Mouse (Mus musculus): ENCODE results near the gene Il17a. TPM values are rescaled to one million over a fixed set of nuclear protein-coding genes. Genes with fewer than 3 reads are reported as not detected.
"Not testable (repeated sequence)": the region's sequence is repeated elsewhere in the genome, so short reads cannot be mapped to it uniquely, and the experiment has no call there.

The Il17a gene
- polyA plus RNA-seq, 1 experiment from 2014 or later: not detected

DNA sequence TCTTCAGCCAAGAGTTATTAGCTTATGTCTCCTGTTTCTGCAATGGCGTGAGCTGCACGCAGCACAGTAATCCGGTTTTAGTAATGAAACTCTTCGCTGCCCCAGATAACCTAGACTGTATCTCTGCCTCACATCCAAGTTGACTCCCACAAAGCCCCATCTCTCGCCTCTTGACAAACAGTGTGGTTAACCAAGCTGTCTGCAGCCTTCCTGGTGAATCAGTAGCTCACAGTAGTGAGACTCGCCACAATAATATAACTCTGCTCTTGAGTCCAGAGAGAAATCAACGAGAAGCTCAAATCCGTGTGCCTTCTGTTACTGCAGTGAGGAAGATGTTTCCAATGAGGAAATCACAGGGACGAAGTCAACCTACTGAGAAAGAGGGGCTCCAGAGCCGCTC lies 23.7 kb downstream of the Il17a start:
- WGBS: 90% methylated on average over 10 of the region's 10 CpGs
- Histone ChIP-seq H3K4me1 (no peaks in the 10 kb centered on the region), H3K36me3 (replicated peaks) (no peaks in the 10 kb centered on the region), H3K27ac (no peak overlapping the region), H3K27me3 (ENCODE audit: poor library complexity, severe bottlenecking) (no peaks in the 10 kb centered on the region), H3K9me3 (no peaks in the 10 kb centered on the region), H3K4me3 (no peak overlapping the region)
- no peak for DNase-seq (ENCODE audit: extremely low spot score, low spot score)

DNA sequence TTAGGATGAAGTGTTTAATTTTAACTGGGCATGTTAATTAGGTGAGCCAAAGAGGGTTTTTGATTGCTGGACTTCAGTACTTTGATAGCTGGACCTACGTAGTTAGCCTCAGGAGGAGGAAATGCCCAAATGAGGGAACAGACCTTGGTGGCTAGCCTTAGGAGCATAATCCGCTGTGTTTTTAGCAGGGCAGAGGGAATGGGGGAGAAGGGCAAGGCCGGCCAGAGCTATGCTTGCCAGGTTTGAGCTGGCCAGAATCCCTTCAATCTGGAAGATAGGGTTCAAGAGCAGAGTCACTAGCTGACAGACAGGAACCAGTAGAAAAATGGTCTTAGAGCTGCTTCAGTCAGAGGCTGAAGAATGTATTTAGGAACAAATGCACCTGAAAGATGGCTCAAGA lies 26.9 kb downstream of the Il17a start:
- 88% methylated on average over 3 of the region's 3 CpGs for WGBS
- Histone ChIP-seq H3K36me3 (replicated peaks) (no peaks in the 10 kb centered on the region), H3K4me1 (peaks cover 10% of the 10 kb centered on the region), H3K9me3 (no peaks in the 10 kb centered on the region), H3K4me3 (no peak overlapping the region), H3K27ac (no peak overlapping the region), H3K27me3 (ENCODE audit: poor library complexity, severe bottlenecking) (no peaks in the 10 kb centered on the region)
- no peak for DNase-seq (ENCODE audit: extremely low spot score, low spot score)

DNA sequence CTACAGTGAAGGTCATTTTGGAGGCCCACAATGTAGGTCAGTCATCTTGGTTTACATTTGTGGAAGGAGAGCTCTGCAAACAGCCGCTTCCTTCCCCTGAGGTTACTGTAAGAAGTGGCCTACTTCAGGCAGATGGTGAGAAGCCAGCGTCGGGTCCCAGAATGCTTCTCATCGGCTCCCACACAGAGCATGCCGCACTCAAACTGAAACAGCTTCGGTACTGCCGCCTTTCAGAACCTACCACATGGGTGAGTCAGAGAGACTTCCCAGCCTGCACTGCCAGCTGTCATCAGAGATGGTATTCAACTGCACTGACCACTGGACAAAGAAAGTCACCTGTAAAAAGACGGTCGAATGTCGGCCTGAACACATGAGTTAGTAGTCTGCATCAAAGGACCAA lies 29.1 kb downstream of the Il17a start:
- WGBS: 88% methylated on average over 10 of the region's 10 CpGs
- Histone ChIP-seq H3K4me1 (peaks cover 10% of the 10 kb centered on the region), H3K27ac (no peak overlapping the region), H3K9me3 (no peaks in the 10 kb centered on the region), H3K36me3 (replicated peaks) (no peaks in the 10 kb centered on the region), H3K27me3 (ENCODE audit: poor library complexity, severe bottlenecking) (no peaks in the 10 kb centered on the region), H3K4me3 (no peak overlapping the region)
- DNase-seq (ENCODE audit: extremely low spot score, low spot score): no peak

DNA sequence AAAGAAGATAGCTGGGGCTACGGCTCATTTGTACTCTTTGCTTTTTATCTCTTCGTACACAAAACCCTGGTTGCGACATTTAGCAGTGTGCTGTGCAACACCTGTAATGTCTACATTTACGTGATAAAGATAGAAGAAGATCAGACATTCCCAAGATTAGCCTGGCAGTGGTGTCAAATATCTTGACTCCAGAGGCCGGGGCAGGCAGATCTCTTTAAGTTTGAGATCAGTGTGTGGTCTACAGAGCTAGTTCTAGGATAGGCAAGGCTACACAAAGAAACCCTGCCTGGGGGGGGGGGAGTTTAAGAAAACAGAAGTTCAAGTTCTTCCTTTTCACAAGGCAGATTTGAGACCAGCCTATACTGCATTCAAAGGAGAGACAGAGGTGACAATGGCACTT lies 29.6 kb downstream of the Il17a start:
- Histone ChIP-seq H3K4me3 (no peak overlapping the region), H3K9me3 (no peaks in the 10 kb centered on the region), H3K27me3 (ENCODE audit: poor library complexity, severe bottlenecking) (no peaks in the 10 kb centered on the region), H3K4me1 (peaks cover 10% of the 10 kb centered on the region), H3K27ac (no peak overlapping the region), H3K36me3 (replicated peaks) (no peaks in the 10 kb centered on the region)
- no peak for DNase-seq (ENCODE audit: extremely low spot score, low spot score)
- WGBS: 88% methylated on average over 5 of the region's 5 CpGs

DNA sequence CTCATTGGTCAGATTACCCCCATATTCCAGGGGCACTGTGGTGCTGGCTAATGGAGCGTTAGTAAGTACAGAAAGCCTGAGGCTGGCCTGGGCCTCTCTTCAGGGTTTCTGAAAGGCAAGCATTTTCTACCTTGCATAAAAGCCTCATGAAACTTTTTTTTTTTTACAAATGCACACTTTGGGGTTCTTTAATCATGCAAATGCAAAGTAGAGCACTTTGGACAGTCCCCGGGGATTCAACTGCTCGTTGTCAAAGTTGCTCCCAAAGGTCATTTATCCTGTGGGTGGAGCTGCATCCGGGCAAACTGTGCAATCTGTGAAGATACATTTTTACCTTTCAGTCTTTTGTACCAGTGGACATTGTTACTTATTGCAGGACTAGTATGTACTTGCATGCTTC lies 30.7 kb downstream of the Il17a start:
- no peak overlapping the region for H3K4me3 ChIP-seq
- peaks cover 10% of the 10 kb centered on the region for H3K4me1 ChIP-seq
- no peak for DNase-seq (ENCODE audit: extremely low spot score, low spot score)
- 75% methylated on average over 4 of the region's 4 CpGs for WGBS
- no peaks in the 10 kb centered on the region for H3K9me3 ChIP-seq
- H3K27me3 ChIP-seq (ENCODE audit: poor library complexity, severe bottlenecking): no peaks in the 10 kb centered on the region
- H3K36me3 ChIP-seq (replicated peaks): no peaks in the 10 kb centered on the region
- no peak overlapping the region for H3K27ac ChIP-seq

DNA sequence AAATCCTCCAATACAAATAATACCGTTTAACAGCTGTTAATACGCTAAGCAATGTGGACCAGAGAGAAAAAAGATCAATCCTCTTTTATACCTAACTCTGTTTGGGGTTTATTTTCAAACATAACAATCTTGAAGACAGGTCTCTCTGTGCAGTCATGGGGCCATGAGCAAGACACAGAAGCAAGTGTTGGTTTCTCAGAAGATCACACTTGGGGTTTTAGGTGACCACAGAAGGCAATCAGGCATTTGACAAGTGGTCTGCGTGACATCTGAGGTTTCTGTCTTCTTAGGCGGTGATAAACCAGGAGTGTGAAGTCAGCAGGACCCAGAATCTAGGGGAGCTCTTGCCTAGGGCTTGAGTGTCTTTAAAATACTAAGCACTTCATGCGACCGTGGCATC lies 35.8 kb downstream of the Il17a start:
- DNase-seq (ENCODE audit: extremely low spot score, low spot score): no peak
- Histone ChIP-seq H3K36me3 (replicated peaks) (no peaks in the 10 kb centered on the region), H3K27ac (no peak overlapping the region), H3K4me3 (no peak overlapping the region), H3K4me1 (peaks cover 4% of the 10 kb centered on the region), H3K27me3 (ENCODE audit: poor library complexity, severe bottlenecking) (no peaks in the 10 kb centered on the region), H3K9me3 (no peaks in the 10 kb centered on the region)
- 86% methylated on average over 6 of the region's 6 CpGs for WGBS

DNA sequence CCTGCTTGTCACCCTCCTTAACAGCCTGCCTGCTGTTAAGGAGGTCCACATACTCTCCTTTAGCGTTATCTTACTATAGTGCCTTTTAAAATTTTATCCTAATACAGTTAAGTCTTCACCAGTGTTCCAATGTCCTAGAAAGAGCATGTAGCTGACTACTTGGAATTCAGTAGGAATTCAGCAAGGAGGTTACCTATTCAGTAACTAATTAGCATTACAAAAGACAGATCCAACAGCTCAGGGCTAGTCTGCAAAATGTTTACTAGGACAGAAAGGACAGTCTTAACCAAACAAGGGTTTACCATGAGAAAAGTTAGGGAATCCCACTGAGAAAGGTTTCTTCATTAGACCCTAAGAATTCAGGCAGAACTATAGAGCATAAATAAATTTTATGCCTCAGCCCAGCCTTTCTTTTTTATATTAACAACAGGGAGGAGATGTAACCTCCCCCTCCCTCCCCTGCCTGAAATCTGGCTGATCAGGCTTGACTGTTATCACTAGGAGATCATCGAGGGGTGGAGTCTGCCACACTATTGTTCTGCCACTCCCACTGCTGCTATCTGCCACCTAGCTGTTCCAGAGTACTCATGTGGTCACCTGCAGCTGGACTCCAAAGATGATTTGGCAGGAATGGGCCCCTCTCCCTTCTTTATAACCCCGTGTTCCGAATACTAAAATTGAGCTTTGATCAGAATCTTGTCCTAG lies 43.5 kb downstream of the Il17a start:
- not testable (repeated sequence) for DNase-seq (ENCODE audit: extremely low spot score, low spot score); H3K27me3 ChIP-seq (ENCODE audit: poor library complexity, severe bottlenecking); H3K36me3 ChIP-seq (replicated peaks); H3K4me3 ChIP-seq; H3K27ac ChIP-seq; H3K4me1 ChIP-seq
- peaks cover 14% of the 10 kb centered on the region; the same call in 1 of the 2 replicates for H3K9me3 ChIP-seq
- 88% methylated on average over 4 of the region's 4 CpGs for WGBS

DNA sequence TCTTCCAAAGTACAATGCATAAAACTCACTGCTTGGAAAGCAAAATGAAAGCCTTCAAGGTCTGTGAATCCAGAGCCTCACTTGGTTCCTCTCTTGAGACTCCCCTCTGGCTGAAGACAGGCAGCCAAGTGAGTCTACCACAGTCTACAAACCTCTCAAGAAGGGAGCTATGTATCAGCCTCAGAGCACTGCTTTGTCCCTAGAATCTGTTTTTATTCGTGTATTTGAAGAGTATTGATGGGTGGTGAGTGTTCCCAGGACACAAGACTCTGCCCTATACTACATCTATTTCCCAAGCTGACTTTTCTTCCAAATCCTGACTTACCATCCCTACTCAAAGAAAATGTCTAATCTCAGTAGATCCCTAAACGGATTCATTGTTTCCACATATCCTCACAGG lies 47.7 kb downstream of the Il17a start:
- H3K27me3 ChIP-seq (ENCODE audit: poor library complexity, severe bottlenecking): no peaks in the 10 kb centered on the region
- H3K4me3 ChIP-seq: no peak overlapping the region
- no peaks in the 10 kb centered on the region for H3K4me1 ChIP-seq
- H3K9me3 ChIP-seq: peaks cover 6% of the 10 kb centered on the region; the same call in 1 of the 2 replicates
- 80% methylated on average over 2 of the region's 2 CpGs for WGBS
- H3K36me3 ChIP-seq (replicated peaks): no peaks in the 10 kb centered on the region
- no peak for DNase-seq (ENCODE audit: extremely low spot score, low spot score)
- no peak overlapping the region for H3K27ac ChIP-seq

MicroRNAs encoded within 50 kb of the gene (microRNA counts, 519-probe panel; counts per million panel counts)
- microRNA mmu-miR-133b: 341 counts per million, percentile 65 among the panel's probes with 10 or more counts

Small RNAs within 50 kb of the gene (microRNA-seq; reads per million reads assigned to microRNA genes)
- gene Mir133b: not detected

Other genes starting within 250 kb of the Il17a start
- gene Pkhd1, start 112.8 kb upstream of the Il17a start, polyA plus RNA-seq (2016; fragmentation: Nextera tagmentation; extraction: Ambion mirVana): not detected in 2 replicates
- 0.16 and 0.17 TPM in 2 replicates for gene Il17f, start 59.7 kb downstream of the Il17a start, polyA plus RNA-seq (2016; fragmentation: Nextera tagmentation; extraction: Ambion mirVana)
- gene Mcm3, start 89.4 kb downstream of the Il17a start, polyA plus RNA-seq (2016; fragmentation: Nextera tagmentation; extraction: Ambion mirVana): 310 and 324 TPM in 2 replicates
- gene Paqr8, start 159.7 kb downstream of the Il17a start, polyA plus RNA-seq (2016; fragmentation: Nextera tagmentation; extraction: Ambion mirVana): 5.5 and 5.6 TPM in 2 replicates
- gene Efhc1, start 220.7 kb downstream of the Il17a start, polyA plus RNA-seq (2016; fragmentation: Nextera tagmentation; extraction: Ambion mirVana): 1.3 and 2.1 TPM in 2 replicates

Data from forebrain, embryonic 10.5 days (tissue).